Mouse (Mus musculus) ES-E14 (cell line): ENCODE measurements around the gene Phlda3.

Experiments
- HCFC1 ChIP-seq: IDR thresholded peaks from 2 replicates; pipeline ENCODE4 v1.6.1; 2012; ENCODE audit warnings: low read length, inconsistent platforms, borderline replicate concordance; ENCODE audit not compliant: insufficient read depth
- MAFK ChIP-seq: IDR thresholded peaks from 2 replicates; pipeline ENCODE4 v1.6.1; 2014; ENCODE audit warnings: mild to moderate bottlenecking, low read depth, low read length, inconsistent platforms; ENCODE audit not compliant: insufficient read depth
- ZC3H11A ChIP-seq: IDR thresholded peaks from 2 replicates; pipeline ENCODE4 v1.6.1; 2012; ENCODE audit warnings: low read depth, mild to moderate bottlenecking, inconsistent platforms, low read length, borderline replicate concordance

DNA sequence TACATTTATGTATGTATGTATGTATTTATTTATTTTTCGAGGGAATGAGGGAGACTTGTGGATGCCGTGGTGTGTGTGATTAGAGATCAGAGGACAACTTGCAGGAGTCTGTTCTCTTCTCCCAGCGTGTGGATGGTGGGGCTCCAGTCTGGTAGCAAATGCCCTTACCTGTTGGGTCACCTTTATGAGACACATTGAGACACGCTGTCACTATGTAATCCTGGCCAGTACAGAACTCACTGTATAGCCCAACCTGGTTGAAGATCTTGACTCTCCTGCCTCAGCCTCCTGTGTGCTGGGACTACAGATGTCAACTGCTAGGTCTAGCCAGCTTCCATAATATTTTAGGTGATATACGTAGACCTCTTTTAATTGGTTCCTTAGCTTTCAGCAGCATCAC is 4.2 kb upstream of the Phlda3 start:
- TF ChIP-seq ZC3H11A (no peak), MAFK (no peak), HCFC1 (no peak)
